Mouse (Mus musculus) ES-E14 (cell line): ENCODE data around the gene Gdf11.

Source experiments
- CHD2 ChIP-seq: IDR thresholded peaks from 2 replicates; pipeline ENCODE4 v1.6.1; 2014; ENCODE audit warnings: mild to moderate bottlenecking, low read depth, low read length, inconsistent platforms
- HCFC1 ChIP-seq: IDR thresholded peaks from 2 replicates; pipeline ENCODE4 v1.6.1; 2012; ENCODE audit warnings: low read length, inconsistent platforms, borderline replicate concordance; ENCODE audit not compliant: insufficient read depth
- MAFK ChIP-seq: IDR thresholded peaks from 2 replicates; pipeline ENCODE4 v1.6.1; 2014; ENCODE audit warnings: mild to moderate bottlenecking, low read depth, low read length, inconsistent platforms; ENCODE audit not compliant: insufficient read depth
- ZC3H11A ChIP-seq: IDR thresholded peaks from 2 replicates; pipeline ENCODE4 v1.6.1; 2012; ENCODE audit warnings: low read depth, mild to moderate bottlenecking, inconsistent platforms, low read length, borderline replicate concordance
- ZNF384 ChIP-seq: IDR thresholded peaks from 2 replicates; pipeline ENCODE4 v1.6.1; 2012; ENCODE audit warnings: low read depth, low read length, inconsistent platforms

DNA sequence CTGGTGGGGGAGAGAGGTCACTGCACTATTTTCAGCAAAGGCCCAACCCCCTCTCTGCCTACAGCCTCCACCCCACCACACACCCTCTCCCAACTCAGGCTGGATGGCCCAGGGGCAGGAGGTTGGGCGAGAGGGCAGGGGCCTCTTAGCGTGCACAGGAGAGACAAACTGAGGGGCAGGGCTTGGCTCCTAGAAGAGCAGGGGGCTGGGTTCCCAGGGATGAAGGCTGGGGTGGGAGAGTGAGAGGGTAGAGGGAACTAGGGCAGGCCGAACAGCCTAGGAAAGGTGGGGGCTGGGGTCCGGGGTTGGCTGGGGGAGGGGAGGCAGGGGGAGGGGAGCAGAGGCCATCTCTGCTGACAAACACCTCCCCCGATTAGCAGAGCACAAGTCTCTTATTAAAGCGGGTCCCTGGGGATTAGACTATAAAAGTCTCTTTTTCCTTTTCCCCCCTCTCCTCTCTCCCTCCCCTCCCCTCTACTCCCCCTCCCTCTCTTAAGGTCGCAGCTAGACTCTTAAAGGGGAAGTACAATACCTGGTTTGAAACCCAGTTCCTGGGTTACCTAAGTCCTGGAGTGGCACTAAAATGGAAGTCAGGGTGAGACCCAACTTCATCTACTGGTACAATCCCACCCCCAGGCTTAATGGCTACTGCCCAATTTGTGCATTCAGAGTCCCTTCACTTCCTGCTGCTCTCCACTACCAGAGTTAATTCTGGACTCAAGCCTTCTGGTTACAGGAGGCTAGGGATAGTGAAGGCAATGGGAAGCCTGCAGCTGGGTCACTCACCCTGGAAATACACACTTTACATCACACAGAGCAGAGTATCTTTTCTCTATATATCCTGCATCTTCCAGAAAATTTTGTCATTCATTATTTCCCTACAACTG is 2.3 kb downstream of the Gdf11 start:
- no peak for TF ChIP-seq CHD2
- TF ChIP-seq ZC3H11A = no peak
- no peak for TF ChIP-seq MAFK
- TF ChIP-seq HCFC1 = no peak
- no peak for TF ChIP-seq ZNF384
